ENCODE assay signal across 19 mouse cellular contexts in the genomic region with DNA sequence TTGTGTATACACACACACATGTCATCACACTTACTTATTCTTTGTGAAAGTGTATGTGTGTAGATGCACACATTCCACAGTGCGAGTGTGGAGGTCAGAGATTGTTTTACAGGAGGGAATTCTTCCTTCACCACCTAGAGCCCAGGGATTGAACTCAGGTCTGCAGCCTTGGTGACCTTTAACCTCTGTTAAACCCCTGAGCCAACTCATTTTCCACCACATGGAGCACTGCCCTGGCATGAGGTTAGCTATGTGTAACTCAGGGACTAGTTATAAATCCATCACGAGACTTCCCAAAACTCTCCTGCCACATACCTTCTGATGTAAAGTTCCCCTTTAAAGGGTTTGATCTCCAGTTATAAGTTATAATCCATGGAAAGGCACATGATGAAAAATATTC. TPM values are rescaled to one million over a fixed set of nuclear protein-coding genes. Genes with fewer than 3 reads are reported as not detected.
"Had no signal": no experiment of that assay in that cellular context is flagged by ENCODE, and none has a peak within 500 bp of the region (broad histone marks: within the 10 kb centered on the region; RNA-seq: fewer than 3 reads in every experiment).

No protein-coding gene starts in this region.

- H3K27me3 ChIP-seq: intestine, embryonic 15.5 days; limb, embryonic 13.5 days; liver, embryonic 13.5 days; midbrain, embryonic 12.5 days; midbrain, embryonic 15.5 days; neural tube, embryonic 12.5 days; neural tube, embryonic 15.5 days had no signal

- H3K4me2 ChIP-seq: intestine, embryonic 15.5 days; limb, embryonic 13.5 days; liver, embryonic 13.5 days; lung, embryonic 14.5 days; midbrain, embryonic 12.5 days; midbrain, embryonic 15.5 days; neural tube, embryonic 12.5 days; neural tube, embryonic 15.5 days had no signal

- H3K4me1 ChIP-seq: limb, embryonic 13.5 days; midbrain, embryonic 12.5 days; midbrain, embryonic 15.5 days; neural tube, embryonic 12.5 days; neural tube, embryonic 15.5 days had no signal

- H3K36me3 ChIP-seq: intestine, embryonic 15.5 days; limb, embryonic 10.5 days; limb, embryonic 13.5 days; liver, embryonic 13.5 days; midbrain, embryonic 12.5 days; midbrain, embryonic 15.5 days; neural tube, embryonic 12.5 days; neural tube, embryonic 15.5 days had no signal

- DNase-seq: liver; liver, embryonic 13.5 days; lung, embryonic 14.5 days; retina, postnatal 1 day; right cerebral cortex, postnatal 25 days; thymus, adult 18-20 months; thymus, postnatal 36 days had no signal

- H3K9me3 ChIP-seq: intestine, embryonic 15.5 days; limb, embryonic 10.5 days; limb, embryonic 13.5 days; liver, embryonic 13.5 days; midbrain, embryonic 12.5 days; midbrain, embryonic 15.5 days; neural tube, embryonic 12.5 days; neural tube, embryonic 15.5 days had no signal

- H3K27ac ChIP-seq: intestine, embryonic 15.5 days; kidney, postnatal 0 days; limb, embryonic 10.5 days; limb, embryonic 13.5 days; liver, embryonic 13.5 days; macrophage; midbrain, embryonic 12.5 days; midbrain, embryonic 15.5 days; neural tube, embryonic 12.5 days; neural tube, embryonic 15.5 days had no signal

- H3K4me3 ChIP-seq: intestine, embryonic 15.5 days; limb, embryonic 10.5 days; limb, embryonic 13.5 days; liver, embryonic 13.5 days; midbrain, embryonic 12.5 days; midbrain, embryonic 15.5 days; neural tube, embryonic 12.5 days; neural tube, embryonic 15.5 days had no signal

- H3K9ac ChIP-seq: intestine, embryonic 15.5 days; limb, embryonic 13.5 days; liver, embryonic 13.5 days; lung, embryonic 14.5 days; midbrain, embryonic 12.5 days; midbrain, embryonic 15.5 days; neural tube, embryonic 12.5 days; neural tube, embryonic 15.5 days had no signal

- ATAC-seq: hindbrain, embryonic 16.5 days; intestine, embryonic 15.5 days; lung, postnatal 0 days; midbrain, embryonic 15.5 days had no signal

RNA-seq across cellular contexts. Expression of gene Slc16a12, which starts 38.9 kb away (rescaled TPM):
- total RNA-seq: megakaryocyte, adult 5-6 weeks had no signal
- polyA plus RNA-seq: macrophage had no signal
